Mouse (Mus musculus): Measurements from ENCODE around the gene Trim13. TPM values are rescaled to one million over a fixed set of nuclear protein-coding genes. Genes with fewer than 3 reads are reported as not detected.
A peak's percentile ranks its signal among the peaks of the same experiment; 100 is the strongest.
"Not testable (repeated sequence)": the region's sequence is repeated elsewhere in the genome, so short reads cannot be mapped to it uniquely, and the experiment has no call there.

Trim13 gene
- polyA plus RNA-seq, 2 experiments, result 2.7 to 4.3 TPM

- Histone ChIP-seq H3K9ac (replicated peaks) (no peak overlapping the region), H3K36me3 (replicated peaks; ENCODE audit: control insufficient read depth, insufficient read depth, low read depth) (no peaks in the 10 kb centered on the region), H3K9me3 (ENCODE audit: control insufficient read depth, low read length) (no peaks in the 10 kb centered on the region), H3K4me2 (ENCODE audit: low read depth) (no peak overlapping the region), H3K4me1 (replicated peaks; ENCODE audit: control insufficient read depth in 2 of 2, insufficient read depth in 2 of 2, low read length in 1 of 2) (peaks cover 0 to 4% of the 10 kb centered on the region in 2 experiments; a peak in 3 of 4 replicates), H3K4me3 (ENCODE audit: insufficient read depth in 1 of 2, low read depth in 2 of 2, low read length in 2 of 2) (no peak overlapping the region), H3K27me3 (ENCODE audit: control insufficient read depth, insufficient read depth, low read length) (no peaks in the 10 kb centered on the region), H3K27ac (no peak overlapping the region)
- no peak for ATAC-seq (ENCODE audit: insufficient read depth)
- TF ChIP-seq CTCF (IDR thresholded peaks at IDR 0.05; ENCODE audit: low read depth), result no peak
- DNase-seq (ENCODE audit: low read depth in 3 of 3, low spot score in 3 of 3), result no peak
- 70% methylated on average over 3 of the region's 3 CpGs for WGBS (ENCODE audit: insufficient replicate concordance)
These were observed 38.2 kb upstream of the Trim13 start for GRCm38 (mm10) chr14:61559856-61560255.

GRCm38 (mm10) chr14:61566211-61566610 is 31.8 kb upstream of the Trim13 start:
- not testable (repeated sequence) for H3K4me3 ChIP-seq (ENCODE audit: insufficient read depth in 1 of 2, low read depth in 2 of 2, low read length in 2 of 2); H3K4me1 ChIP-seq (replicated peaks; ENCODE audit: control insufficient read depth in 2 of 2, insufficient read depth in 2 of 2, low read length in 1 of 2); H3K27me3 ChIP-seq (ENCODE audit: control insufficient read depth, insufficient read depth, low read length); H3K36me3 ChIP-seq (replicated peaks; ENCODE audit: control insufficient read depth, insufficient read depth, low read depth); H3K27ac ChIP-seq; H3K4me2 ChIP-seq (ENCODE audit: low read depth); H3K9me3 ChIP-seq (ENCODE audit: control insufficient read depth, low read length); ATAC-seq (ENCODE audit: insufficient read depth); DNase-seq (ENCODE audit: low read depth in 3 of 3, low spot score in 3 of 3); H3K9ac ChIP-seq (replicated peaks)
- 28% methylated on average over 4 of the region's 4 CpGs for WGBS (ENCODE audit: insufficient replicate concordance)

GRCm38 (mm10) chr14:61569344-61569743 is 28.7 kb upstream of the Trim13 start:
- Histone ChIP-seq H3K4me3 (ENCODE audit: insufficient read depth in 1 of 2, low read depth in 2 of 2, low read length in 2 of 2) (no peak overlapping the region), H3K27ac (no peak overlapping the region), H3K4me2 (ENCODE audit: low read depth) (no peak overlapping the region), H3K27me3 (ENCODE audit: control insufficient read depth, insufficient read depth, low read length) (no peaks in the 10 kb centered on the region), H3K4me1 (replicated peaks; ENCODE audit: control insufficient read depth in 2 of 2, insufficient read depth in 2 of 2, low read length in 1 of 2) (no peaks in the 10 kb centered on the region), H3K9ac (replicated peaks) (no peak overlapping the region), H3K9me3 (ENCODE audit: control insufficient read depth, low read length) (no peaks in the 10 kb centered on the region), H3K36me3 (replicated peaks; ENCODE audit: control insufficient read depth, insufficient read depth, low read depth) (no peaks in the 10 kb centered on the region)
- ATAC-seq (ENCODE audit: insufficient read depth), result no peak
- TF ChIP-seq CTCF (IDR thresholded peaks at IDR 0.05; ENCODE audit: low read depth) (no peak), EP300 (IDR thresholded peaks at IDR 0.05; ENCODE audit: low read depth) (no peak)
- WGBS (ENCODE audit: insufficient replicate concordance), result 35% methylated on average over 2 of the region's 2 CpGs
- DNase-seq (ENCODE audit: low read depth in 3 of 3, low spot score in 3 of 3), result no peak

GRCm38 (mm10) chr14:61571366-61571765 is 26.7 kb upstream of the Trim13 start:
- TF ChIP-seq EP300 (IDR thresholded peaks at IDR 0.05; ENCODE audit: low read depth) (no peak), CTCF (IDR thresholded peaks at IDR 0.05; ENCODE audit: low read depth) (peak; percentile 93)
- no peaks in the 10 kb centered on the region for H3K9me3 ChIP-seq (ENCODE audit: control insufficient read depth, low read length)
- DNase-seq (ENCODE audit: low read depth in 3 of 3, low spot score in 3 of 3) (peak; percentile 52 to 58 (median 57)), ATAC-seq (ENCODE audit: insufficient read depth) (no peak)
- H3K27ac ChIP-seq, result no peak overlapping the region
- no peak overlapping the region for H3K9ac ChIP-seq (replicated peaks)
- no peaks in the 10 kb centered on the region for H3K27me3 ChIP-seq (ENCODE audit: control insufficient read depth, insufficient read depth, low read length)
- no peak overlapping the region for H3K4me3 ChIP-seq (ENCODE audit: insufficient read depth in 1 of 2, low read depth in 2 of 2, low read length in 2 of 2)
- no peak overlapping the region for H3K4me2 ChIP-seq (ENCODE audit: low read depth)
- no peaks in the 10 kb centered on the region for H3K4me1 ChIP-seq (replicated peaks; ENCODE audit: control insufficient read depth in 2 of 2, insufficient read depth in 2 of 2, low read length in 1 of 2)
- 9% methylated on average over 4 of the region's 4 CpGs for WGBS (ENCODE audit: insufficient replicate concordance)
- no peaks in the 10 kb centered on the region for H3K36me3 ChIP-seq (replicated peaks; ENCODE audit: control insufficient read depth, insufficient read depth, low read depth)

GRCm38 (mm10) chr14:61572131-61572530 is 25.9 kb upstream of the Trim13 start:
- Histone ChIP-seq H3K4me2 (ENCODE audit: low read depth) (no peak overlapping the region), H3K9me3 (ENCODE audit: control insufficient read depth, low read length) (no peaks in the 10 kb centered on the region), H3K36me3 (replicated peaks; ENCODE audit: control insufficient read depth, insufficient read depth, low read depth) (no peaks in the 10 kb centered on the region), H3K27ac (no peak overlapping the region), H3K4me1 (replicated peaks; ENCODE audit: control insufficient read depth in 2 of 2, insufficient read depth in 2 of 2, low read length in 1 of 2) (no peaks in the 10 kb centered on the region), H3K27me3 (ENCODE audit: control insufficient read depth, insufficient read depth, low read length) (no peaks in the 10 kb centered on the region), H3K9ac (replicated peaks) (no peak overlapping the region), H3K4me3 (ENCODE audit: insufficient read depth in 1 of 2, low read depth in 2 of 2, low read length in 2 of 2) (no peak overlapping the region)
- DNase-seq (ENCODE audit: low read depth in 3 of 3, low spot score in 3 of 3) (no peak), ATAC-seq (ENCODE audit: insufficient read depth) (no peak)
- WGBS (ENCODE audit: insufficient replicate concordance), result 67% methylated on average over 2 of the region's 2 CpGs
- TF ChIP-seq CTCF (IDR thresholded peaks at IDR 0.05; ENCODE audit: low read depth) (no peak), EP300 (IDR thresholded peaks at IDR 0.05; ENCODE audit: low read depth) (no peak)

All from liver, embryonic 14.5 days (tissue).